Mouse (Mus musculus) retina, postnatal 1 day (tissue): ENCODE results near the gene Chd4.
"Not testable (repeated sequence)": the region's sequence is repeated elsewhere in the genome, so short reads cannot be mapped to it uniquely, and the experiment has no call there.

Experiments
- DNase-seq: peaks from one replicate; pipeline ENCODE4 v3.0.0-alpha.2; 2012

The Chd4 gene

DNA sequence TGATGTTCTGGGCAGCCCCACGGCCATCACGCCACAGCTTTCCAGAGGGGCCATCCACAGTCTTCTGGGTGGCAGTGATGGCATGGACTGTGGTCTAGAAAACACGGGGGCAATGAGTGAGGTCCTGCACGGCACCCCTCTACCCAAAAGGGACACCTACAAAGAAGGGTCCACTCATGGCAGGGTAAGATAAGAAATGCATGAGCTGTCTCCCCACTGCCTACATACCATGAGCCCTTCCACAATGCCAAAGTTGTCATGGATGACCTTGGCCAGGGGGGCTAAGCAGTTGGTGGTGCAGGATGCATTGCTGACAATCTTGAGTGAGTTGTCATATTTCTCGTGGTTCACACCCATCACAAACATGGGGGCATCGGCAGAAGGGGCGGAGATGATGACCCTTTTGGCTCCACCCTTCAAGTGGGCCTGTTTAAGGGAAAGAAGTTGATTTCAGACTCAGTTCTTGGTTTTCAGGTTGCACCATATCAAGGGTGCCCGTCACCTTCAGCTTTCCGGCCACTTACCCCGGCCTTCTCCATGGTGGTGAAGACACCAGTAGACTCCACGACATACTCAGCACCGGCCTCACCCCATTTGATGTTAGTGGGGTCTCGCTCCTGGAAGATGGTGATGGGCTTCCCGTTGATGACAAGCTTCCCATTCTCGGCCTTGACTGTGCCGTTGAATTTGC, 67.0 kb downstream of the Chd4 start:
- DNase-seq: not testable (repeated sequence)

DNA sequence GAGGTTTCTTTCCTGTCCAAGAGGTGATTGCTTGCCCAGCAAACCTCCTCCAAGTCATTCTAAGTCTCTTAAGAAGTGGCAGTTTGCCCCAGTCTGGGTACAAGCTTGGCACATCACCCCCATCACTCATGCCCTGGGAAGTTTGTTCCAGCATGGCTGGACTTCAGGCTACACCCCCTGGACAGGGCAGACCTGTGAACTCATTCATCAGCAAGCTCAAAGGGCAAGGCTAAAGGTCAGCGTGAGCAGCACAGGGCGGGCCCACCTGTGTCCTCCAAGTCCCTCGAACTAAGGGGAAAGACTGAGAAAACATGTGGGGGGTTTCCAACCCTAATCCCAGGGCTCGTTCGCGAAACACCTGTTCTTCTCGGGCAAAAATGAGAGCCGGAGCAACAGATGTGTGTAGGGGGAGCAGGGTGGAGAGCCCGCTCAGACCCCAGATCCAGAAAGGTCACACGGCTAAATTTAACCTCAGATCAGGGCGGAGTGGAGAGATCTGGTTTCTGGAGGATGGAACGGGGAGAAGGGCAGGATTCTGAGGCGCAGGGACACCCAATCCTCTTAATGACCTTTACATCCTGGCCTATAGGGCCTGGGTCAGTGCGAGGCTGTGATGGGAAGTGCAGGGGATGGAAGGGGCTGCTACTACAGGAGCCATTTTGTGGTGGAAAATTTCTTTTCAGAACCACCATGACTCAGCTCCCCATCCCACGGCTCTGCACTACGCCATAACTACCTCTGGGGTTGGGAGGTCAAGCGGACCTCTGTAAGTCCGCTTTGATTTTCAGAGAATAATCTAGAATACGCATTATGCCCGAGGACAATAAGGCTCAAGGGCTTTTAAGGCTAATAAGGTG, 68.2 kb downstream of the Chd4 start:
- no peak for DNase-seq

DNA sequence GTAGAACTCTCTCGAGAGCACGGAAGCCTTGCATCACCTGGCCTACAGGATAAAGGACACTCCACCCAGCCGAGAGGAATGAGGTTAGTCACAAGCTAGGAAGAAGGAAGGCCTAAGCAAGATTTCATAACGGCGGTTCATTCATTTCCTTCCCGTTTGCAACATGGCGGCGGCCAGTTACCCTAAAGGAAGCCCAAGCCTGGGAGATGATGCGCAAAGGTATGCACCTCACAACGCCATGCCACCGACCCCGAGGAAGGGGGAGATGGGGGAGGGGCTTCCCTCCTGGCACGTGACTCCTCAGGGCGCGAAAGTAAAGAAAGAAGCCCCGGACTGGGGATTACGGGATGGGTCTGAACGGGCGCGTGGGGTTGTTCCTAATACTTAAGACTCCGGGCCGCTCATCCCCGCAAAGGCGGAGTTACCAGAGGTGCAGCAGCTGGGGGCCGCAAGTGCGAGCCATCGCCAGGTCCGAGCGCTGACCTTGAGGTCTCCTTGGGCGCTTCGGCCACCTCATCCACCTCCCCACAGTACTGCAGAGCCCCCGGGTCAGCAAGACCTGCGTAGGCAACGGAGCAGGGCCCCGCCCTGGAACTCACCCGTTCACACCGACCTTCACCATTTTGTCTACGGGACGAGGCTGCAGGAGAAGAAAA, 69.0 kb downstream of the Chd4 start:
- peak; percentile 89 for DNase-seq

DNA sequence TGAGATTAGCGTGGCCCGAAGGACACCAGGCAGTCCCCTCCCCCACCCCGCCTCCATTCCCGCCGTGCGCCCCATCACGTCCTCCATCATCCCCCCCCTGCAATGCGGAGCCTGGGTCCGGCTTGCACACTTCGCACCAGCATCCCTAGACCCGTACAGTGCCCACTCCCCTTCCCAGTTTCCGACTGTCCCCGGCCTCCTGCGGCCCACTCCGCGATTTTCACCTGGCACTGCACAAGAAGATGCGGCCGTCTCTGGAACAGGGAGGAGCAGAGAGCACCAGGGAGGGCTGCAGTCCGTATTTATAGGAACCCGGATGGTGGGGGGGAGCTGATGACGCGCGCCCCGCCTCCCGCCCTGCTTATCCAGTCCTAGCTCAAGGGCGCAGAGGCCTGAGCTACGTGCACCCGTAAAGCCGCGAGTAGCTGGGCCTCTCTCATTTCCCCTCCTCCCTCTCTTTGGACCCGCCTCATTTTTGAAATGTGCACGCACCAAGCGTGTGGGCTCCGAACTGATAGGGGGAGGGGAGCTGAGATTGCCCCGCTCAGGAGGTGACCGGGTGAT, 69.6 kb downstream of the Chd4 start:
- peak; percentile 98 for DNase-seq

DNA sequence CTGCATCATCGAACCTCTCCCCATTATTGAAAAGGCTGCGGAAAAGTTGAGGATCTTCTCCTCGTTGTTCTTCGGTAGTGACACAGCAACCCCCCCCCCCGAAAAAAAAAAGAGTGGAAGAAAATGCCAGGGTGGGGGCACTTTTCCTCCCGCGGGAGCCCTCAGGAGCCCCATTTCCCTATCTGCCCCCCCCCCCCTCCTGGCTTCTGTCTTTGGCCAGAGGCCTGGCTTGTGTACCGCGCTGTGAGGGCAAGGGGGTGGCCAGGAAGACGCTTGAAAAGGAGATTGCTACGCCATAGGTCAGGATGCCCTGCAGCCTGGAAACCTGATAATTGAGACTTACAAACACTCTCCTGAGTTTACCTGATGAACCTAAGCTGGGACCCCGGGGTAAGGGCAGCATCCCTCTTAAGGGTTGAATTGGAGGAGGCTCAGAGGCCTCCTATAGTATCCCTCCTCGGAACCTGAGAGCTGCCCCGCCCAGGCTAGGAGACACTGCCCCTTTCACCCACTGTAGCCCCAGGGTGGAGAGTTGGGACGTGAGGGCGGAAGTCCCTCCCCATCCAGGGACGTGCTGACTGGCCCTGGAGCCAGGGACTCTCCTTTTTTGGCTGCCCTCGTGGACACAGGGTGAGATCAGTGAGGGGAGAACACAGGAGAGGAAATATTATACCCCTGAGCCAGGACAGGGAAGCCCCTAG, 70.4 kb downstream of the Chd4 start, which contains the start of gene Gapdh:
Gene Gapdh, minus strand, starts transcription at position 417 of the 701 bp plus-strand sequence.
- peak; percentile 71 for DNase-seq

DNA sequence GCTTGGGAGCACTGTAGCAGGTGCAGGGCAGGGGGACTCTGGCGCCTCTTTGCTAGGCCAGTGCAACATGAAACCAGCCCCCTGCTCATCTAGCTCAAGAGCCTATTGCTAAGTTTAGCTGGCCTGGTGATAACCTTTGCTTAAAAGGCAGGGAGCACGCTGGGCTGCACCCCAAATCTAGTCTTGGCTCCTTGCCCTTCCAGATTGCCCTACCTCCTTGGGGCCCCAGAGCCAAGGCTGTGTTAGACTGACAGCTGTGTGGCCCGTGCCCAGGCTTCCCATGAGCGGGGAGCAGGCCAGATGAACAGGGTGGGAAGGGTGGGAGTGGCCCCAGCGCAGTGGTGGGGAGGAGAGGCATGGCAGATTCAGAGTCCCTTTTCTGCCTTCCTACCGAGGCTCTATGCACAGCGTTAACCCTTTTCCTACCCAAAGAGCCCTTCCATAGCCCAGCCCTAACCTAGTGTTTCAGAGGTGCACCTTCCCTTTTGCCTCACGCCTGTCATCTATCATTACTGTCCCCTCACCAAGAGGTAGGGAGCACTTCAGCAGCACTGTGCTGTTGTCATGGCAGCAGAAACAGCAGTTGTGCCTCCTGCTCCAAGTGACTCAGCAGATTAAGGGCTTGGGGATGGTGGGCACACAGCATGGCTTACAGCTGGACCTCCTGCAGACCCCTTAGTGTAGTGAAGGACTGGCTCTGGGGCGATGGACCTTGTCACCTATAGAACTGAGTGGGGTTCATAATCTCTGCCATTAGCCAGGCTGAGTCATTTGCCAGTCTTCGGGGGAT, 71.3 kb downstream of the Chd4 start:
- peak; percentile 75 for DNase-seq

DNA sequence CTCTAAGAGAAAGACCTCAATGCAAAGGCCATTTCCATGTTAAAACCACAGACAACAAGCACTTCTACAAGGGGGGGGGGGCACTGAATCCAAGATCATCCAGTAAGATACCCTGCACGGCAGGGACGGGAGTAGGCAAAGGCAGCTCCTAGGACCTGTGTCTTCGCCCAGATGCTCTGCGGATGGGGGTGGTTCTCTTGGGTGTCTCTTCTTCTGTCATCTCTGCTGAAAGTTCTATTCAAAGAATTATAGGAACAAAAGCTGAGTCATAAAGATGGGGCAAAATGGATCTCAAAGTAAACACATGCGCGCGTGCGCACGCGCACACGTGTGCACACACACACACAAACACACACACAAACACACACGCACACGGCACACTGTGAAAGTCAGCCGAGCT, 72.3 kb downstream of the Chd4 start:
- no peak for DNase-seq

DNA sequence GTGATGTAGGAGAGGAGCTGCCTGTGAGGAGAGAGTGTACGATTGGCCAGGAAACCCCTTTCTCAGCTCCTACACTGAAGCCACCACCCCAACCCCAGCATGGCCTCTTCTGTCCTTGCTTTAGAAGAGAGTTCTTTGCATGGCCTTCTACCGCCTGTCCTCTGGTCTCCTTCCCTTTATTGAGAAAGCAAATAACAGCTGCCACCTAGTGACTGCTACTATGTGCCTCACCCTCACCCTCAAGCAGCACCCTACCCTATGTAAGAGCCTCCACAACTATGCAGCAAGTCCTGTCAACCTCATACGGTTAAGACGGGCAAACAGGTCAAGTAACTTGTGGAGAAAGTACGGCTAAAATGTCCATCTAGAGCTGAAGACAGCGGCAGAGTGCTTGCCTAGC, 74.4 kb downstream of the Chd4 start:
- no peak for DNase-seq

DNA sequence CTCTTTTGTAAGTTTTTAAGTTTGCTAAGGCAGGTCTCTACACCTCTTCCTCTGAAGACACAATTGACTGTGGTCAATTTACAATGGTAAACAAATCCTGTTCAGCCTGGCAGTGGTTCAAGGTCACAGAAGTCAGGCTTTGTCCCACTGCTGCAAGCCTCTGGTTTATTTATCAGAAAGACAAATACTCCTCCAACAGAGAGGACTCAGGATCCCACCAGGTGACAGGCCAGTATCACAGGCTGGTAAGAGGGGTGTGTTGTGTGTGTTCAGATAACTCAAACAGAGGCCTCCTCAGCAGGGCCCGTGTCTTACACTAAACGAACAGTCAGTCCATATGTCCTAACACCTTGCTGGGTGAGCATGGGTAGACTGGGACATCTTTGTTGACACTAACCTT, 76.7 kb downstream of the Chd4 start:
- no peak for DNase-seq

DNA sequence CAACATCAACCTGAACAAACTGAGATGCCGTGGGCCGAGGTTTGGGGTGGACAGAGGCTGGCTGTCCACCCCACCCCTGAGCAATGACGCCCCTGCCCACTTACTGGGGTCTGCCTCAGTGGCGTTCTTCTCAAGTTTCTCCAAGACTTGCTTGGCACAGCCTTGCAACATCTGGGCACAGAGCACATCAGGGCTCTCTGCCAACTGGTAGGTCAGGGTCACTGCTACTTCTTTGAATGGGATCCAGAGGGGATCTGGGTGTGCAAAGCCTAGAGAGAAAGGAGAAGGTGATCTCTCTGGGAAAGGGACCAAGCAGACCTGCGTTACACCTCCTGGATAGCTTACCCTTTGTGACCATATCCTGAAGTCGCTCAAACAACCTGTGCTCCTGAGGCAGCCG, 77.5 kb downstream of the Chd4 start:
- DNase-seq: no peak

DNA sequence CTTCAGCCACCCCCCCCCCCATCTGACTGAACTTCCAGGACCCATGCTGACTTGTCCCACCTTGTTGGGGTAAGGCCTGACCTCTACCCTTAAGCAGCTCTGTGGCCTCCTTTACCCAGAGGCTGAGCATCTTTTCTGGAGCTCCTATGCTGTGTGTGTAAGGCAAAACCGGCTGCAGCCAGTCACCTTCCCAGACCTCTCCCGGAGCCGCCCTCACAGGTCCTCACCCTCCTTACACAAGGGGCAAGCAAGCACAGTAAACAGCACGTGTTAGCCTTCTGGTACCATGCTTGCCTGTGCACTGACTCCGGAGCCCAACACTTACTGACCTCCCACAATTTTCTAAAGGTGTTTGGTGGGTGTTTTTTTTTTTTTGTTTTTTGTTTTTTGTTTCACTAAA, 79.7 kb downstream of the Chd4 start:
- no peak for DNase-seq

DNA sequence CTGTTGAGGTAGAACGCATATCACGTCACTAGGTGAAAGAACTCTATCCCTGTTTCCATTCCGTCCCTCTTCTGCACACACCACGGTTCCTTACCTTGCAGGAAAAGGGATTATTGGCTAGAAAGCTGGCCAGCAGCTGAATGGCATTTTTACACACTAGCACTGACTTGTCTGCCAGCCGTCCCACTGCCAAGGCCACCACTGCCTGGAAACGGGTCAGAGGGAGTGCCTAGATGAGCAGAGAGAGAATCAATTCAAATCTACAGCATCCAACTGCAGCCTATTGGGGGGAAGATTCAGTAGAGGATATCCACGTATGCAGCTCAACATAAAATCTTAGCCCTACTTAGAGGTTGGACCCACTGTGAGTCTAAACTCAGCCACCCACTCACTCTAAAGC, 83.8 kb downstream of the Chd4 start:
- no peak for DNase-seq
